Mouse (Mus musculus): Measurements from ENCODE around the gene Sult1c1. TPM values are rescaled to one million over a fixed set of nuclear protein-coding genes. Genes with fewer than 3 reads are reported as not detected.

The Sult1c1 gene
- polyA plus RNA-seq (2014; fragmentation: Illumina TruSeq; extraction: RNeasy Lipid Tissue Mini Kit (QIAGEN cat#74804)) = not detected

GRCm38 (mm10) chr17:53990574-53990973 is at the start of gene Sult1c1:
Sult1c1 (minus strand) TSS chr17:53990674.

Other genes starting within 250 kb of the Sult1c1 start
- not detected for gene Sult1c2, start 144.3 kb downstream of the Sult1c1 start, polyA plus RNA-seq (2014; fragmentation: Illumina TruSeq; extraction: RNeasy Lipid Tissue Mini Kit (QIAGEN cat#74804))